Mouse (Mus musculus): Measurements from ENCODE around the gene Nfkbia. TPM values are rescaled to one million over a fixed set of nuclear protein-coding genes. Genes with fewer than 3 reads are reported as not detected.
A peak's percentile ranks its signal among the peaks of the same experiment; 100 is the strongest.

Gene Nfkbia
- polyA plus RNA-seq (2017; shearing (Covaris generic)): 100 to 1,000 TPM; 643 to 660 TPM

DNA sequence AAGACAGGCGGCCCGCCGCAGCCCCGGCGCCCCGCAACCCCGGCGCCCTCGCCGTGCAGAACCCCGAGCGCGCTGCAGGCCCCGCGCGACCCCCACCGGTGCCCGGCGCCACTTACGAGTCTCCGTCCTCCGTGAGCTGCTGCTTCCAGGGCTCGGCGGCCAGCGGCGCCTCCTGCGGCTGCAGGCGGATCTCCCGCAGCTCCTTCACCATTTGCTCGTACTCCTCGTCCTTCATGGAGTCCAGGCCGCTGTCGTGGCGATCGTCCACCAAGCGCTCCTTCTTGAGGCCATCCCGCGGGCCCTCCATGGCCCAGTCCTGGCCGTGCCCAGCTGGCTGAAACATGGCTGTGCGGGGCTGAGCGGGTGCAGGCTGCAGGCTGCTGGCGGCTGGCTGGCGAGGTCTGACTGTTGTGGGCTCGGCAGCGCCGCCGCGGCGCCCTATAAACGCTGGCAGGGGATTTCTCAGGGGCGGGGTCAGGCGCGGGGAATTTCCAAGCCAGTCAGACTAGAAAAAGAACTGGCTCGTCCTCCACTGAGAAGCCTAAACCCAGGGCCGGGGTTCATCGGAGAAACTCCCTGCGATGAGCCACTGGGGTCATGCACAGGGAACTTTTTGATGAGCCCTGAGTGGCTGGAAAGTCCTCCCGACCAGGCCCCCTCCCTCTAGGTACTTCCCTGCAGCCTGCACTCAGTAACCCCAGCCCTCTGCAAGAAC, at the start of gene Nfkbia:
Gene Nfkbia, minus strand, starts transcription at position 464 of the 715 bp plus-strand sequence.
- peak; percentile 59 for ATAC-seq

GRCm38 (mm10) chr12:55539157-55539556, 46.7 kb upstream of the Nfkbia start:
- no peak for ATAC-seq

GRCm38 (mm10) chr12:55538328-55538971, 46.0 kb upstream of the Nfkbia start:
- no peak for ATAC-seq

DNA sequence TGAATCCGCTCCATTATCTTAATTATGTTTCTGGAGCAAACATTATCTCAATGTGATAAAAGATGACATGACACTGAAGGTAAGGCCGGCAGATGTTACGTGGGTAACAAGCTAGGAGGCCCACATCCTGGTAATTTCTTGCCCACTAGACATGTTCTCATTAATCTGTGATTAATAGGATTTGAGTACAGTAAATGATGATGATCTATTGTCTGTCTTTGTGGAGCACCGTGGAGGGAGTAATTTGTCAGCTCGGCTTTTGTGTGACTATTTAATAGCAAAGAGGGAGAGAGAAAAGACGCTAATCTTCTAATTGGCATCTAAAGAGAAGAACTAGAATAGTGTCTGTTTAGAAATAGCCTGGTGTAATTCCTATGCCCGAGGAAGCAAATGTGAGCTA, 45.3 kb upstream of the Nfkbia start:
- ATAC-seq: no peak

DNA sequence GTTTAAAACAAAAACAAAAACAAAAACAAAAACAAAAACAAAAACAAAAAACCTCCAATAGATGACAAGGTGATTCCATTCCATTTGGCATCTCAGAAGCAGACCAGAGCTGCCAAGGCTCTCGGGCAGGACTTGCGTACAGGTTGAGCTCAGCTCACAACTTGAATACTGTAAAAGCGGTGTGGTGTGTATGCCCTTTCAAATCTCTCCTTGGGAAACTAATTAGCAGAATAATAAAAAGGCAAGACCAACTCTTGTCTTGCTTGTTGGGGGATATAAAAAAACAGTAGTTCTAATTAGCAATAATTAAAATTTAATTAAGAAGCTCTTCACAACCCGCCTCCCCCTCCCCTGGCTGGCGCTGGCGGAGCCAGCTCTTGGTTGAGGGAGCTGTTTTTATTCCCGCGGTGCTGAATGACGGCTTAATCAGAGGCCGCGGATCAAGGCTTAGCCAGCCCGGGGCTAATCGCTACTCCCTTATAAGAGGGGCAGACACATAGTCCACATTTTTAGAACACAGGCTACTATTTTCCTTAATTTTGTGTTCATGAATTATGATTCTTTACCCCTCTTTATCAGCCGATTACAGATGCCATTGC, 44.2 kb upstream of the Nfkbia start:
- ATAC-seq: no peak

DNA sequence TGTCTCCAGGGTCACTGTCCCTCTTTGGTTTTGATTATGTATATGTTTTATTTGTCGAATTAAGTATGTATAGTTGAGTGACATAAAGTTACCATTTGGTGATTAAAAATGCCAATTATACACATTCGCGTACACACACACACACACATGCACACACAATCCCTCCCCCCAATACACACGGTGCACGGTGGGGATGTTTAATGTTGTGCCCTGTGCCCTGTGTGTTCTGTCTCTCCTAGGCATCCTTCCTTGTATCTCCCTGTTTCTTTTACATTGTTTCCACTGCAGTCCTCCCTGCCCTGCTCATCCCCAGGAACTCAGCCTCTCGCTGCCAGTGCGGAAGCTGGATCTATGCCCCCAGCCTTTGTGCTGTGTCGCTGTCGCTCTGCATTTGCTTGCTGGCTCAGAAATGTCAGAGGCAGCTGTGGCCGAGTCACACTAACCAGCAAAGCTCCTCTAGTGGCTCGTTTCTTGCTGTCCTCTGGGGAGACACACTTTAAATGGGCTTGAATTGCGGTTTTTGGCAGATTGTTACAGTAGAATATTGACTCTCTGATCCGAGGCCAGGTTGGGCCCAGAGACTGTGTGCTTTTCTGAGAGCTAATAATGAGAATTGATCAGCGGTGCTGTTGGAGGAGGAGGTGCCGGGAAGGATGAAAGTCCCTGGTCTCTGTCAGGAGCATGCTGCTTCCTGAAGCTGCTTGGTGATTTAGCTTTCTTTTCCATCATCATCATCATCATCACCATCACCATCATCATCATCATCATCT, 34.7 kb upstream of the Nfkbia start:
- no peak for ATAC-seq

DNA sequence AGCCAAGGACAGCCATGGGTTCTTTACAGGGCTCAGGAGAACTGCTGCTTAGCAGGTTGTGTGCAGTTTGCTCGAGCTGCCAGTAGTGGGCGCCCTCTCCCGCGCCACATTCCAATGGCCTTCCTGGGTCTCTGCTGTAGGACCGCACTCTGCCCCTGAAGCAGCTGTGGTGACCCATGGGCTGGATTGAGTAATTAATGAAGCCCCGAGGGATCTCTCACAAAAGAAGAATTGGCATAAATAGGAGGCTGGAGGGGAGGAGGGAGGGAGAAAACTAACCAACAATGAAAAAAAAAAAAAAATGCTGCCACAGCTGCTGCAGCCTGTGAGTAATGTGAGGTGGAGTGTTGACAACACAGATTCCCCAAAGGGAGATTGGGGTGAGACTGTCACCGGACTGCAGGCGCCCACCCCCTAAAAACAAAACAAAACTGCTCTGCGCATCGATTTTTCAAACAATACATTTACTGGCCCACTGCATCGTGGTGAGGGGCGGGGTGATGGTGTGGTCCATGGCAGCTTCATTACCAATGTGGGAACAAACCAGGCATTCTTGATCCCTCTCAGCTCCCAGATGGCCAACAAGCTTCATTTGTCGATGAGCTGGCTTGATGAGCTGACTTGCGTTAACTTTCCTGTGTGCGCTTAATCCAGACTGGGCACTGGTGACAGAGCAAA, 25.8 kb upstream of the Nfkbia start:
- no peak for ATAC-seq

DNA sequence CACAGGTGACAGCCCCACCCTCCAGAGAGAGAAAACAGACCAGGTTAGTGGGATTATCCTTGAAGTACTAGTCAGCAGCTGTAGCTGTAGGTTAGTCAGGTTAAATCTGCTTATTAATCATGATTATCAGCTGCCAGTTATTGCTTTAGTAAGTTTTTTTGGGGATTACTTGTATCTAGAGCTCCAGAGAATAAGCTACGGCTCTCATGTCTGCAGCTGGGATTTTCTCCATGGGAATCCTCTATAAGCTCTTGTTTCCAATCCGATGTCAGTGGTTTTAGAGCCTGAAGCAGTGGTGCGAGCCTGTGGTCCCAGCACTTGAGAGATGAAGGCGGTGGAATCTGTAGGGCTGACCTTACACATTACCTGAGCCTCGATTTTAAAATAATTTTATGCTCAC, 16.4 kb upstream of the Nfkbia start:
- no peak for ATAC-seq

DNA sequence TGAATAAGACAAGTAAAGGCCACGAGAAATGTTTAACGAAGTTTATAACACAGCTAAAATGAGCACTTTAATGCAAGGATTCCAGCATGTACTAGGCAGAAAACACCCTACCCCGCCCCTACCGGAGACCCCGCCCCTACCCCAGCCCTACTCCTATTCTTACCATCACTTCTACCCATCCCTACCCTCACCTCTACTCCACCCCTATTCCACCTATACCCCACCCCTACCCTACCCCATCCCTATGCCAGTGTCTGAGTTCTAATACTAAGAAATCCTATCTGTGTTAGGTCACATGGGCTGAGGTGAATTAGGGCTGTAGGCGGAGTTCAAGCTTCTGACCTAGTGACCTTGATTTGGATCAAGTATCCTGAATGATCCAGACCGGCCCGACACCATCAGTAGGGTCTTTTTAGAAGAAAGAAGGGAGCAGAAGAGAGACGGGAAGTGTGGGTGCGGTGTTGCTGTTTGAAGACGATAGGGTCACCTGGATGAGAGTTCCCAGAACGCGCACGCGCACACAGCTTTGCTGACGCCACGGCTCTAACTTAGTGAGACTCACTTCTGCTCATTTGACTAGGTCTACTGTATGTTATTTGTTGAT, 15.0 kb upstream of the Nfkbia start:
- no peak for ATAC-seq

DNA sequence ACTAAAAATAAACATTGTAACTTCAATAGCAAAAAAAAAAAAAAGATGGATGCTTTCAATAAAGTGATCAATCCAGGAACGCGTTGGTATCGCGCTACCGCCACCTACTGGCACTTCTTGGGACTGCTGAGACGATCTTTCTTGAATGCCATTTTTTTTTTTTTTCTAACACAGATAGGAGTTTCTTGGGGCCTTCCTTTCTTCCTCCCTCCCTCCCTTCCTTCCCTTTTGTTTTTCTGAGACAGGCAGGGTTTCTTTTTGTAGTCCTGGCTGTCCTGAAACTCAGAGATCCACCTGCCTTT, 13.5 kb upstream of the Nfkbia start:
- peak; percentile 90 for ATAC-seq

DNA sequence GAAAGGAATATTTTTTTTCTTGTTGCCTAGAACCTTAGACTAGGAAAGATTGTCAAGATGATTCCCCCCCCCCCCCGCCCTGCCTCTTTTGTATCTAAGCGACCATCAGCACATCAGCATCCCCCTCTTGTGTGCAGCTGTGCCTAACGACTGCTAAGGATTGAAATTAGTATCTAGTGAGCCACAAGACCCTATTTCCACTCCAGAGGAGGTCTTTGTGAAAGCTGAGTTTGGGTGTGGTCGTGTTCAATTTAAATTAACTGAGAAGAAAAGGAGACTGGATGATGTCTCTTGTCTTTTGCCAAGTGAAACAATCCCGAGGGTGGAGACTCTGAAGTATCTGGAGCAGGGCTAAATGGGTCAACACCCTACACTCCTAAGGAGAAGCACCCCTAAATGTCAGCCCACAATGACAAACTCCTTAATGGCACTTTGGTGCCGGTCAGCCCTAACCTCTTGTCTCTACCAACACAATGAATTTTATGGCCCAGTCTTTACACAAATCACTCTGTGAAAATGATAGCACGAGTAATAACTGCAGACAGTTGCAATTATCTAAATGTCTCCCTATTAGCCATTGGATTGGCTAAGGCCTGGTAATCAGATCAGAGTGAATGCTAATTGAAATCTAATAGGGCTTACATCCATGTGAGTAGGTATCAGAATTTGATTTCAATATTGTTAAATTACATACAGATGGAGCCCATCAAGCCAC, 13.0 kb upstream of the Nfkbia start:
- ATAC-seq: no peak

GRCm38 (mm10) chr12:55499031-55499430, 6.6 kb upstream of the Nfkbia start:
- ATAC-seq: peak; percentile 76

GRCm38 (mm10) chr12:55497737-55498136, 5.3 kb upstream of the Nfkbia start:
- ATAC-seq: no peak

DNA sequence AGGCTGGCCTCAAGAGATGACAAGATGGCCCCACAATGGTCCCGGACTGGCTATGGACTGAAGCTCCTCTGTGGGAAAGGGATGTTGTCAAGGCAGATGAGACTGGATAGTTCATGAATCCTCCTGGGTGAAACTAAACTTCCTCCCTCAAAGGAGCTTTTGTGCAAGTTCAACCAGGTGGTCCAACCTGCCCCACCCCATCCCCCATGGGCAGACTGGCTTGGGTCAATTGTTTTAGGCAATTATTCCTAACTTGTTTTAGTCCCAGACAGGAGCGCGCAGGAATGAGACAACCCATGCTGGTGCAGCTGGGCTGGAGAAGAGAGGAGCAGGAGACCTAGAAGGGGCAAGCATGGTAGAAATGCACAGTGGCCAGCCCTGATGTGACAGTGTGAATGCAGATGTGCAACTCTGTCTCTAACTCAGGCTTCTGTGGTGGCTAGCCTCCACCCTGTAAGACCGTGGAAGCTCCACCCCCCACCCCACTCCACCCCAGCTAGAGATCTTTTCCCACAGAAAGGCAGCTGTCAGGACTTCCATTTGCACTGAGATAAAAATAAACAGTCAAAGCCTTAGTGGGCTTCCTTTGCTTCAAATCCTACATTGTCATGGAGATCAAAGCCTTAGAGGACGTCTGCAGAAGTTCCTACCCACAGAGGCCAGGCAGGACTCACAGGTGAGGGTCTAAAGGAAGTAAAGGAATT, 3.6 kb upstream of the Nfkbia start:
- no peak for ATAC-seq

GRCm38 (mm10) chr12:55495114-55495901, 2.9 kb upstream of the Nfkbia start:
- ATAC-seq: peak; percentile 24

GRCm38 (mm10) chr12:55493381-55493780, 934 bp upstream of the Nfkbia start:
- no peak for ATAC-seq

DNA sequence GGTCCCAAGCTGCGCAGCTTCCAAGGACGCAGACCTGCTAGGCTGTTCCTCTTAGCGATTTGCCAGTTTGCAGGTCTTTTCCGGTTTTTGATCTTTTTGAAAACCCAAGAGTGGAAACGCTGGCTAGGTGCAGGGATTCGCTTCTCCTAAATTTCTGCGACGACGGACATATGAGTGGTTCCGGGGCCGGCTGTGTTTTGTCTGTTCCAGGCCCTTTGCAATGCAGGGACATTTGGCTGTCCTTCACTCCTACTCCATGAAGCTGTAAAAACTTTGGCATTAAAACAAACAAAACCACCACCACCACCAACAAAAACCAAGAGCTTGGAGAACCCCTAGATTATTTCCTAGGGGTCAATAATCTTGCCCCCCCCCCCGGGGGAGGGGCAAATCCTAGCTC, 494 bp upstream of the Nfkbia start:
- ATAC-seq: no peak

DNA sequence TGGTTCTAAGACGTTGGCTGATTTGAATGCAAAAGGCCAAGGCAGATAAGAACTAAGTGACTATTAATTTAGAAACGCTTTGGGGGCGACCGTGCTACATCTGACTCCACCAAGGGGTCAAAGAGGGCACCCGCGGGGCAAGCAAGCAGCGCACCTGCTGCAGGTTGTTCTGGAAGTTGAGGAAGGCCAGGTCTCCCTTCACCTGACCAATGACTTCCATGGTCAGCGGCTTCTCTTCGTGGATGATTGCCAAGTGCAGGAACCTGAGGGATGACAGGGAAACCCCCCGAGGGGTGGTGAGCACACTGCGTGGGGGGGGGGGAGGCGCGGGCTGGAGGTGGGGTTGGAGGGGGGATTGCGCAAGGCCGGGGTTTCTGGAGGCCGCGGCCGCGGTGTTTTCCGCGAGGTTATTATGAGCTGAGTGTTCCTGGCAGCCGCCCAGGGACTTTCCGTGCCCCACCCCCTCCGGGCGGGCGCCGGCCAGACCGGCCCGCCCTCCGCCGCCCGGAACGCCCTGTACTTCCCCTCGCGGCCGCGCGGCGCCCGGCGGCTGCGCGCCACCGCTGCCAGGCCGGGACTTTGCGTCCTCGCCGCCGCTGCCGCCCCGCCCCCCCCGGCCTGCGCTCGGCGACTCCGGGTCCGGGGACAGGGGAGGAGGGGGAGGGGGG, 797 bp downstream of the Nfkbia start:
- ATAC-seq: peak; percentile 32

DNA sequence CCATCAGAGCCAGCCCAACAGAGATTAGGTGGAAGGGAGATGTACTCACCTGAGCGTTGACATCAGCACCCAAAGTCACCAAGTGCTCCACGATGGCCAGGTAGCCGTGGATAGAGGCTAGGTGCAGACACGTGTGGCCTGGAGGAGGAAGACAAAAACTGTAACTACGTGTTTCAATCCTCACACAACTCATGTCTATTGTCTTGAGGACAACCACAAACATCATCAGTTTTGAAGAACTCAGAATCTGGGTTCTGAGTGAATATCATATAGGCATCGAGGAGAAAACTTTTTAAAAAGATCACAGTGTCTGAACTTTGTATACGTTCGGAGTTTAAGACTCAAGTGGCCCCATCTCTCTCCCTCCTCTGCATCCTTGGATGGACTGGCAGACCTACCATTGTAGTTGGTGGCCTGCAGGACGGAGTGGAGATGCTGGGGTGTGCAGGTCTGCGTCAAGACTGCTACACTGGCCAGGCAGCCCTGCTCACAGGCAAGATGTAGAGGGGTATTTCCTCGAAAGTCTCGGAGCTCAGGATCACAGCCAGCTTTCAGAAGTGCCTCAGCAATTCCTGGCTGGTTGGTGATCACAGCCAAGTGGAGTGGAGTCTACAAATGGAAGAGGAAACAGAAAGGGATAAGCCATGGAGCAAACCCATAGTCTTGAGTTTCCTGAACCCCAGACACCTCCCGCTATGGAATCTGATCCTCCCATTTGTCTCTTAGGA, 1.6 kb downstream of the Nfkbia start:
- ATAC-seq: no peak

Measured in CD4-positive, CD25-positive, alpha-beta regulatory T cell, adult 4 months (primary cell).